Mouse (Mus musculus) layer of hippocampus, postnatal 14 days (tissue): ENCODE data around the gene Ttpal. TPM values are rescaled to one million over a fixed set of nuclear protein-coding genes. Genes with fewer than 3 reads are reported as not detected.

Experiments used
- DNase-seq, 2 experiments: peaks; one replicate each; pipeline ENCODE4 v3.0.0; 2021 to 2022; ENCODE audit warnings: low spot score in 2 of 2, mixed read lengths in 1 of 2
- total RNA-seq, 2 experiments: library from RNA; stranded (reverse); gene quantifications; 2 replicates each; pipeline ENCODE4 v1.2.3; 2021

The Ttpal gene
- total RNA-seq, 2 experiments from 2014 or later: 53.1 to 57.6 TPM

- DNase-seq: no peak
Observed at GRCm38 (mm10) chr2:163659431-163659830, 57.3 kb downstream of the Ttpal start.

DNA sequence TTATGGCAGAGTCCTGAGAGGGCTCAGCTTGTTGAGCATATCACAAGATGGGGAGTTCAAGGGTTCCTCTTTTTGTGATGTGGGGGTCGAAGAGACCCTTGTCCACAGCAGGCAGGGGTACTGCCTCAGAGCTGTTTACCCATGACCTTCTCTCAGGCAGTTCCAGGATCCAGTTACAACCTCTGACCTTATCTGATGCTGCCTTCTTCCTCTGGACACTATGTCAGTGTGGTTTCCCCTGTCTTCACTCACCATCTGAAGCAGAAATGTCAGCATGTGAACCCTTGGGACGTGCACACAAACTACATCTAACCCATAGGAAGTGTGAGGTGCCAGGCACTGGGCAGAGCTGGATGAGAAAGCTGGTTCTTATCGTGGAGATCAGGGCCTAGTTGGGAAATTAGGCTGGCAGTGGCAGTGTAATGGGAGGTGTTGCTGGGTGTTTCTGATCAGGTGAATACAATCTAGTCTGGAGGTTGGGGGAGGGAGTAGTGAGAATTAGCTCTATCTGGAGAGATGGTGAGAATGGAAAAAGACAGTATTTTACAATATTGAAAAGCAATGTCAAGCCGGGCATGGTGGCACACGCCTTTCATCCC is 58.1 kb downstream of the Ttpal start:
- no peak for DNase-seq

GRCm38 (mm10) chr2:163661371-163661850 is 59.3 kb downstream of the Ttpal start:
- DNase-seq: no peak

- no peak for DNase-seq
Observed at GRCm38 (mm10) chr2:163662076-163662475, 60.0 kb downstream of the Ttpal start.

GRCm38 (mm10) chr2:163662698-163663221 is 60.6 kb downstream of the Ttpal start:
- DNase-seq: no peak

DNA sequence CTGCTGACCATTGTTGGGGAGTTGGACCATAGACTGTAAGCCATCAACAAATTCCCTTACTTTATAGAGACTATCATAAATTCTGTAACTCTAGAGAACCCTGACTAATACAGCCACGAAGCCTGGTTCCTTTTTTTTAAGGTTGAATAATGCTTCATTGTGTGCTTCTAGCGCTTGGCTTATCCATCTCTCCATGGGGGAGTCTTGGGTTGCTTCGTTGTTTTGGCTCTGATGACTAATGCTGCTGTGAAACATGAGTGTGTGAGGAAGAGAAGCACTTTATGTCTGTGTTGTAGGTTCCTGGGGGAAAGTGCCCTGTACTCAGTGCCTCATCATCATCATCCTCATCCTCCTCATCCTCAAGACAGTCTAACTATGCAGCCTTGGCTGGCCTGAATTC is 61.8 kb downstream of the Ttpal start:
- no peak for DNase-seq

DNA sequence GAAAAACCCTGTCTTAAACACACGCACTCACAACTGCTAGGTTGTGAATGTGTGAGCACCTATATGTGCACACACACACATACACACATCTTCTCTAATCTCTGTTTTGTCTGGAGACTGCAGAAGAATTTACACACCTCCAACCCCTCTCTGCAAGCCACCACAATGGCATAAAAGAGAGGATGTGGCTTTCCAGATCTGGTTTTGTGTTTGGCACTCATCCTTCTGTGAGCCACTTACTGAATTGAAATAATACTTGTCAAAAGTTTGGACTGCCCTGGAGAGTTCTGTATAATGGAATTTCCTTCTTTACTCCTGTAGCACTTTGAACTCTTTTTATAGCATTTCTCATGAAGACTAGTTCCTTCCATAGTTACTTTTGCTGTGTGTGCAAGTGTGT is 64.9 kb downstream of the Ttpal start:
- DNase-seq: no peak

Other genes starting within 250 kb of the Ttpal start
- gene Jph2, start 204.3 kb upstream of the Ttpal start, total RNA-seq: under 1 TPM; 0.46 to 0.64 TPM
- 10 to 100 TPM; 17.8 to 19.5 TPM for gene Oser1, start 177.6 kb upstream of the Ttpal start, total RNA-seq
- gene Gdap1l1, start 163.8 kb upstream of the Ttpal start, total RNA-seq: 10 to 100 TPM; 76.6 to 80.3 TPM
- gene Fitm2, start 129.7 kb upstream of the Ttpal start, total RNA-seq: 10 to 100 TPM; 17.8 to 20.5 TPM
- not detected for gene R3hdml, start 110.0 kb upstream of the Ttpal start, total RNA-seq
- not detected for gene Hnf4a, start 95.5 kb upstream of the Ttpal start, total RNA-seq
- gene Serinc3, start 42.8 kb downstream of the Ttpal start, total RNA-seq: 100 to 1,000 TPM; 209 to 218 TPM
- 10 to 100 TPM; 70.9 to 71.8 TPM for gene Pkig, start 56.1 kb downstream of the Ttpal start, total RNA-seq
- gene Ada, start 147.9 kb downstream of the Ttpal start, total RNA-seq: 1 to 10 TPM; 1.5 to 1.6 TPM
- not detected for gene Ccn5, start 218.5 kb downstream of the Ttpal start, total RNA-seq